Mouse (Mus musculus): ENCODE data around the gene Id1.

DNA sequence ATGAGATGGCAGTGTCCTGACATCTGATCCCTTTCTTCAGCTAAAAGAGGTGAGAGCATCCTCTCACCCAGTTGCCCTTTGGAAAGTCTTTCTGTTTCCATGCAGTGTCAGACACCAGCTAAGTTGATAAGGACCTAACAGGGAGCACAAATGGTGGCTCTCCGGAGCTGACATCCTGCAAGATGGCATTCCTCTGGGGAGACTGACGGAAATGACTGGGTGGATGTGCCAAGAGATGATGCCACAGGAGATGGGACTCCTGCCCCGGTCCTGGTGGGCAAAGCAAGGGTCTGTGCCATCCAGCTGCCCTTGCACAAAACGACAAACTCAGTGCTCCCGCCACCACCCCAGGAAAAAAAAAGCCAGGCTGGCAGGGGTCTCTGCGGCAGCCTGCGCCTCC, 28.9 kb upstream of the Id1 start:
- TF ChIP-seq POLR2A (IDR thresholded peaks at IDR 0.05; ENCODE audit: low read depth, low read length) (no peak), CTCF (IDR thresholded peaks at IDR 0.05; ENCODE audit: extremely low read depth, insufficient read length, insufficient replicate concordance, low read depth, low read length) (no peak)

Data from small intestine, adult 2 months (tissue).